Mouse (Mus musculus): ENCODE measurements at regions not wholly inside any gene's neighbourhood (a gene's known extent, or its start where the extent isn't known, plus 50 kb on each side); places are given as distances from the start of the nearest gene placed in this dataset.

DNA sequence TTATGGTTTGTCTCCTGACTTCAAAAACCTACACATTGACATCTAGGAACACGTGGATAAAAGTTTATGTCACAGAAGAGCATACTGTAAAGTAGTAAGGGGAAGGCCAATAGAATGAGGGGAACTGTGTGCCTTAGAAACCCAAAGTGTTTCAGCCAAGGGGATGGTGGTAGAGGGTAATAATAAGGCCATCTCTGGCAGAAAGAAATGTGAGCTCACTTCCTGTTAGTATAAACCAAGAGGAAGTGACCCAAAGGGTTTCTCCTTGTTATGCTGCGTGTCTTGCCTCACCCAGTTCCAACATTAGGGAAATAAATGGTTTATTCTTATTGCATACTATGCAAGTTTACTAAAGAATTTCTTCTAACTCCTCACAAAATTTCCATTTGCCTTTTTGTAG, 2982.4 kb upstream of the Lrrc6 start:
- Histone ChIP-seq H3K9me3 (ENCODE audit: low read length) (no peaks in the 10 kb centered on the region), H3K4me2 (ENCODE audit: low read depth, low read length, poor library complexity, severe bottlenecking) (no peak overlapping the region), H3K27ac (ENCODE audit: low read depth, low read length) (no peak overlapping the region), H3K4me1 (ENCODE audit: insufficient read depth, low read length) (no peaks in the 10 kb centered on the region), H3K36me3 (ENCODE audit: insufficient read depth, low read length) (no peaks in the 10 kb centered on the region), H3K4me3 (ENCODE audit: low read depth, low read length) (no peak overlapping the region), H3K27me3 (ENCODE audit: insufficient read depth, low read length) (no peaks in the 10 kb centered on the region), H3K9ac (replicated peaks; ENCODE audit: low read length, poor library complexity, severe bottlenecking) (no peak overlapping the region)
- ATAC-seq (ENCODE audit: low FRiP score) (no peak), DNase-seq (ENCODE audit: low spot score) (no peak)
- TF ChIP-seq CTCF (IDR thresholded peaks at IDR 0.05): no peak
- WGBS: 75% methylated on average over 2 of the region's 2 CpGs

DNA sequence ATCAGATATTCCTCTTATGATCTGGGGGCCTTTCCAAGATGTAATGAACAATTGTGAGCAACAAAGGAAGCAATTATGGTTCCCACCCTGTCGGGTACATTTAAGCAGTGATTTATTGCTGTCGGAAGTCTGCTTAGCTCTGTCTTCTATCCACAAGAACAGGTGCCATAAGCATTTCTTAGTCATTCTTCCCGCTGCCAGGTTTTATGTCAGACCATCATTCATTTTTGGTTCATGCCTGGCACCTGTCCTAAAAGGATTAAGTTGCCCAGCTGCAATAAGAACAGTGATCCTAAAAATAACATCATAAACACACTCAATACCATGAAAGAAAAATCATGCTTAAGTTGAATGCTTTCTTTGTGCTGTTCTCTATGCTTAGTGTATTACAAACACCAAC, 2980.4 kb upstream of the Lrrc6 start:
- Histone ChIP-seq H3K9ac (replicated peaks; ENCODE audit: low read length, poor library complexity, severe bottlenecking) (no peak overlapping the region), H3K4me2 (ENCODE audit: low read depth, low read length, poor library complexity, severe bottlenecking) (no peak overlapping the region), H3K36me3 (ENCODE audit: insufficient read depth, low read length) (no peaks in the 10 kb centered on the region), H3K4me1 (ENCODE audit: insufficient read depth, low read length) (no peaks in the 10 kb centered on the region), H3K27me3 (ENCODE audit: insufficient read depth, low read length) (no peaks in the 10 kb centered on the region), H3K9me3 (ENCODE audit: low read length) (no peaks in the 10 kb centered on the region), H3K27ac (ENCODE audit: low read depth, low read length) (no peak overlapping the region), H3K4me3 (ENCODE audit: low read depth, low read length) (no peak overlapping the region)
- 80% methylated on average over 3 of the region's 3 CpGs for WGBS
- TF ChIP-seq CTCF (IDR thresholded peaks at IDR 0.05): no peak
- ATAC-seq (ENCODE audit: low FRiP score) (no peak), DNase-seq (ENCODE audit: low spot score) (no peak)

DNA sequence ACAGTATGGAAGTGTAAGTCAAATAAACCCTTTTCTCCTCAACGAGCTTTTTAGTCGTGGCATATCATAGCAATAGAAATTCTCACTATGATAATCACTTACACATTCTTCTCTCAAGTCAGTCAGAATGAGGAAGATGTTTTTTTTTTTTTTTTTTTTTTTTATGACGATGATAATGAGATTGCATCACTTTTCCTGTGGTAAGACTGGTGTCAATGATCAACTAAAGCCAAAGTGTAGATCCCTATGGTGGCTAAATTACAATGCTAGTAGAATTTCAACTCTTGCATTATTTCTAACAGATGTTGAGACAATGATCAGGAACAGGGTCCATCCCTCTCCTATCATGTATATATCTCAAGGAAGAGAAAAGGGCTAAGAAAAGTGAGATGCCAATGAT, 2976.3 kb upstream of the Lrrc6 start:
- H3K4me2 ChIP-seq (ENCODE audit: low read depth, low read length, poor library complexity, severe bottlenecking): no peak overlapping the region
- no peaks in the 10 kb centered on the region for H3K27me3 ChIP-seq (ENCODE audit: insufficient read depth, low read length)
- no peaks in the 10 kb centered on the region for H3K9me3 ChIP-seq (ENCODE audit: low read length)
- DNase-seq (ENCODE audit: low spot score): no peak
- no peak for TF ChIP-seq CTCF (IDR thresholded peaks at IDR 0.05)
- no peaks in the 10 kb centered on the region for H3K36me3 ChIP-seq (ENCODE audit: insufficient read depth, low read length)
- H3K9ac ChIP-seq (replicated peaks; ENCODE audit: low read length, poor library complexity, severe bottlenecking): no peak overlapping the region
- no peak overlapping the region for H3K27ac ChIP-seq (ENCODE audit: low read depth, low read length)
- H3K4me3 ChIP-seq (ENCODE audit: low read depth, low read length): no peak overlapping the region
- no peak for ATAC-seq (ENCODE audit: low FRiP score)
- H3K4me1 ChIP-seq (ENCODE audit: insufficient read depth, low read length): no peaks in the 10 kb centered on the region
- 89% methylated on average over 3 of the region's 3 CpGs for WGBS

DNA sequence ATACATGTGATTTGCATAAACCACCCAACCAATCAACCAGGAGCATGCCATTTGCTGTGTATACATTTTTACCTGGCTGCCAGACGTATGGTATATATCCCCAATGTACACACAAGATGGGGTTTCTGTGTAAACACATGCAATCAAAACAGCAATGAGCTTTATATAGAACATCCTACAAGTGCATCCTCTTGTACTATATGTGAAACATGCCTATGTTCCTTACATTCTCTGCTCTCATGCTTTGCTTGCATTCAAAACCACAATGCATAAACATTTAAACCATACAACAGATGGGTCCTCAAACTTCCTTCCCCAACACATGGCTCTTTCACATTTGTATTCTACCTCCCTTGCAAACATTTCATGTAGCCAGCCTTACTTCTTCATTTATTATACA, 2968.9 kb upstream of the Lrrc6 start:
- H3K4me1 ChIP-seq (ENCODE audit: insufficient read depth, low read length): no peaks in the 10 kb centered on the region
- no peak for ATAC-seq (ENCODE audit: low FRiP score)
- no peak overlapping the region for H3K4me2 ChIP-seq (ENCODE audit: low read depth, low read length, poor library complexity, severe bottlenecking)
- no peaks in the 10 kb centered on the region for H3K27me3 ChIP-seq (ENCODE audit: insufficient read depth, low read length)
- H3K9me3 ChIP-seq (ENCODE audit: low read length): no peaks in the 10 kb centered on the region
- H3K4me3 ChIP-seq (ENCODE audit: low read depth, low read length): no peak overlapping the region
- no peak for DNase-seq (ENCODE audit: low spot score)
- no peak for TF ChIP-seq CTCF (IDR thresholded peaks at IDR 0.05)
- H3K27ac ChIP-seq (ENCODE audit: low read depth, low read length): no peak overlapping the region
- WGBS: 93% methylated on average over 1 of the region's 1 CpGs
- no peaks in the 10 kb centered on the region for H3K36me3 ChIP-seq (ENCODE audit: insufficient read depth, low read length)
- no peak overlapping the region for H3K9ac ChIP-seq (replicated peaks; ENCODE audit: low read length, poor library complexity, severe bottlenecking)

DNA sequence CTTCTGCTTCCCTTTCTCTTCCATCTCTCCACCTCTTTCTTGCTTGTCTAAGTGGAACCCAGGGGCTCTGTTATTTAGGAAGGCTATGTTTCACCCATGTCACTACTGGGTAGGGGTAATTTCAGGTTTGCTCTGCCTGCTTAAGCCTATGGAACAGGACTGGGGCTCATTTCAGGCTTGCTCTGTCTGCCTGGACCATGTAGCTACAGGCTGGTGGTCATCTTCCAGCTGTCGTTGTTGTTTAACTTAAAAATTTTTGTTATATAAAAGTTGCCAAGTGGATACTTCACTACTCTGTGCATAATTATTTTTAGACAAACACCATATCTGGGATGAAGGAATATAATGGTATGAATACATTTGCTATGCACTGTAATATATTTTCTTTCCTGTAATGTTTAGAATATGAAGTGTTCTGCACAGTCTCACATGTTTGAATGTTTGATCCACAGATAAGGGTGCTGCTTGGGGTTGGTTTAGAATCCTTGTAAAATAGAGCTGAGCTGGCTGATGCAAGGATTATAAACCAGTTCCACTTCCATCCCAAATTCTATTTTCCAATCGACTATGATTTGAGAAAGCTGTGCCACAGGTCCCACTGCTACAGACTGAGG, 2960.0 kb upstream of the Lrrc6 start:
- Histone ChIP-seq H3K9ac (replicated peaks; ENCODE audit: low read length, poor library complexity, severe bottlenecking) (no peak overlapping the region), H3K4me3 (ENCODE audit: low read depth, low read length) (no peak overlapping the region), H3K36me3 (ENCODE audit: insufficient read depth, low read length) (no peaks in the 10 kb centered on the region), H3K4me1 (ENCODE audit: insufficient read depth, low read length) (no peaks in the 10 kb centered on the region), H3K27ac (ENCODE audit: low read depth, low read length) (no peak overlapping the region), H3K9me3 (ENCODE audit: low read length) (no peaks in the 10 kb centered on the region), H3K4me2 (ENCODE audit: low read depth, low read length, poor library complexity, severe bottlenecking) (no peak overlapping the region), H3K27me3 (ENCODE audit: insufficient read depth, low read length) (no peaks in the 10 kb centered on the region)
- TF ChIP-seq CTCF (IDR thresholded peaks at IDR 0.05): no peak
- 94% methylated on average over 2 of the region's 2 CpGs for WGBS
- DNase-seq (ENCODE audit: low spot score) (no peak), ATAC-seq (ENCODE audit: low FRiP score) (no peak)

DNA sequence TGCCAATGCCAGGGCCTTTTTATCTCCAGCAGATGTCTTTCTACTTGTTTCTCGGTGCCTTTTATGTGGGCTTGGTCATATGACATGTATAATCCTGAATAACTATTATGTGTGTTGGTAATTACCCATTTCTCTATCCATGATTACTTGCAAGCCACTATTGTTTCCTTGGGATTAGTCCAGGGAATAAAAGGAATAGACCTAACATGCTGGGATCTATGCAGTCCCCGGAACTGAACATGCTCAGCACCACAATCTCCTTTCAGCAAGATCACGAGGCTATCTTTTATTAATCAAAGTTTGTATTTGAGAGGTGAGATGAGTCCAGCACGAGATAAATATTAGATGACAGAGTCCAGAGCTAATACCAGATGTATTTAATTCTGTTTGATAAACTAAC, 2956.8 kb upstream of the Lrrc6 start:
- H3K9ac ChIP-seq (replicated peaks; ENCODE audit: low read length, poor library complexity, severe bottlenecking): no peak overlapping the region
- no peaks in the 10 kb centered on the region for H3K27me3 ChIP-seq (ENCODE audit: insufficient read depth, low read length)
- no peaks in the 10 kb centered on the region for H3K36me3 ChIP-seq (ENCODE audit: insufficient read depth, low read length)
- no peak for TF ChIP-seq CTCF (IDR thresholded peaks at IDR 0.05)
- H3K9me3 ChIP-seq (ENCODE audit: low read length): no peaks in the 10 kb centered on the region
- DNase-seq (ENCODE audit: low spot score) (no peak), ATAC-seq (ENCODE audit: low FRiP score) (no peak)
- no peak overlapping the region for H3K27ac ChIP-seq (ENCODE audit: low read depth, low read length)
- no peak overlapping the region for H3K4me3 ChIP-seq (ENCODE audit: low read depth, low read length)
- H3K4me2 ChIP-seq (ENCODE audit: low read depth, low read length, poor library complexity, severe bottlenecking): no peak overlapping the region
- no peaks in the 10 kb centered on the region for H3K4me1 ChIP-seq (ENCODE audit: insufficient read depth, low read length)
- 26% methylated on average over 4 of the region's 4 CpGs for WGBS

Data from midbrain, postnatal 0 days (tissue).